Mouse (Mus musculus) liver, postnatal 0 days (tissue): ENCODE measurements around the gene F7. TPM values are rescaled to one million over a fixed set of nuclear protein-coding genes. Genes with fewer than 3 reads are reported as not detected.
A peak's percentile ranks its signal among the peaks of the same experiment; 100 is the strongest.

Experiments
- ATAC-seq: fragments of 200-750 bp; cut with Nextera tagmentation; 2 replicates; pipeline ENCODE4 v1.8.0; 2017; ENCODE audit warnings: mild to moderate bottlenecking, moderate library complexity
- DNase-seq: peaks from one replicate; pipeline ENCODE4 v3.0.0-alpha.2; 2016
- H3K27ac ChIP-seq: fragments of 300-500 bp; sonication (generic); 2 replicates; pipeline ENCODE4 v1.5.1; 2014; ENCODE audit warnings: antibody characterized with exemption, moderate library complexity, mild to moderate bottlenecking, low read depth
- H3K27me3 ChIP-seq: fragments of 300-500 bp; sonication (generic); 2 replicates; pipeline ENCODE4 v1.6.1; 2014; ENCODE audit warnings: low read length, control low read depth, mixed read lengths; ENCODE audit not compliant: insufficient read depth
- H3K36me3 ChIP-seq: fragments of 300-500 bp; sonication (generic); replicated peaks from 2 replicates; pipeline ENCODE4 v1.6.1; 2014; ENCODE audit warnings: mild to moderate bottlenecking, control low read depth, low read length, moderate library complexity, mixed read lengths; ENCODE audit not compliant: insufficient read depth
- H3K4me1 ChIP-seq: fragments of 300-500 bp; sonication (generic); 2 replicates; pipeline ENCODE4 v1.6.1; 2014; ENCODE audit warnings: antibody characterized with exemption, mild to moderate bottlenecking, control low read depth; ENCODE audit not compliant: insufficient read depth
- H3K4me2 ChIP-seq: fragments of 300-500 bp; sonication (generic); 2 replicates; pipeline ENCODE4 v1.6.1; 2014; ENCODE audit warnings: low read depth, mild to moderate bottlenecking, low read length, moderate library complexity, mixed read lengths
- H3K4me3 ChIP-seq: fragments of 300-500 bp; sonication (generic); 2 replicates; pipeline ENCODE4 v1.5.1; 2014; ENCODE audit warnings: low read depth, low read length
- H3K9ac ChIP-seq: fragments of 300-500 bp; sonication (generic); replicated peaks from 2 replicates; pipeline ENCODE4 v1.6.1; 2014; ENCODE audit warnings: mild to moderate bottlenecking, moderate library complexity
- H3K9me3 ChIP-seq: fragments of 300-500 bp; sonication (generic); 2 replicates; pipeline ENCODE4 v1.6.1; 2016; ENCODE audit warnings: mild to moderate bottlenecking, control low read depth, low read length, mixed read lengths
- CTCF ChIP-seq: sonication (generic); IDR thresholded peaks from 2 replicates; pipeline ENCODE4 v1.5.1; 2016; ENCODE audit warnings: antibody characterized with exemption, low read depth
- EP300 ChIP-seq: IDR thresholded peaks from 2 replicates; pipeline ENCODE4 v1.6.1; 2016; ENCODE audit warnings: antibody characterized with exemption, low read depth, mild to moderate bottlenecking
- WGBS: fragments of 180-500 bp; shearing (Covaris S2); extraction: QIAGEN DNeasy Blood & Tissue Kit; methylation state at CpG from one replicate; pipeline ENCODE4 v1.1.7; 2014; ENCODE audit not compliant: insufficient replicate concordance; 5-methylcytosine and 5-hydroxymethylcytosine counted together
- polyA plus RNA-seq: library from polyadenylated mRNA; unstranded; fragments of >200 nt; fragmentation: Nextera tagmentation; extraction: Ambion mirVana; gene quantifications from 2 replicates; pipeline ENCODE4 v1.2.1, GENCODE M21; 2015

F7 gene
- 35.1 and 36.0 TPM in 2 replicates for polyA plus RNA-seq

DNA sequence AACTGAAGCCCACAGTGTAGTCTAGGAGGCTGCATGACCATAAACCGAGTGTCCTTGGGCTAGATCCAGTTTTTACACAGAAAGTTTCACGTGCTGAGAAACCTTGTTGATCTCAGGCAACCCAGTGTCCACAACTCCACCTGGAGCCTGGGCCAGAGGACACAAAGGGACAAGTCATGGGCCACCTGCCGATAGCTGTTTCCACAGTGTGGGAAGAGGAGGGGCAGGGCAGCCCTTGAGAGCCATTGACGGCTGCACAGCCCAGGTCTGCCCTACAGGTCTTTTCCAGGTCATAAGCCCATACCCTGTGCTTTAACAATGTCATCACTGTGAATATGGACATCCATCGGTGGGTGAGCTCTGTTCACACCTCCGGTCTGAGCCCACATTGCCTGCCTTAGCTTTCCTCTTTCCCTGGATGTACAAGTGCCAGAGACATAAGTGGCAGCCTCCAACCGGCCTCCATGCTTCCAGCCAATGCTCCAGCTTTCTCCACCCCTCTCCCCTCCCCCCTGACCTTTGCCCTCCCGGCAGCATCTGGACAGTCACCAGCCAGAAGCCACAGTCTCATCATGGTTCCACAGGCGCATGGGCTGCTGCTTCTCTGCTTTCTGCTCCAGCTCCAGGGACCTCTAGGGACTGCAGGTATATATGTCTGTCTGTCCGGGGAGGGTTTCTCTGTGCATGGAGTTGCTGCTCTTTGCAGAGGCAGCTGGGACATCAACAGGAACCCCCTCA is at the start of gene F7:
Gene F7, plus strand, starts transcription at position 548 of the 738 bp plus-strand sequence.
- WGBS = 55% methylated on average over 10 of the region's 10 CpGs
- Histone ChIP-seq H3K4me1 (peaks cover 21% of the 10 kb centered on the region), H3K9ac (no peak within 1 kb of the TSS; the same call in none of the 2 replicates), H3K27me3 (no peaks in the 10 kb centered on the region), H3K9me3 (no peaks in the 10 kb centered on the region), H3K4me3 (peak within 1 kb of the TSS; percentile 17; the same call in 1 of the 2 replicates), H3K4me2 (peak within 1 kb of the TSS; percentile 58), H3K27ac (peak within 1 kb of the TSS; percentile 44), H3K36me3 (no peaks in the 10 kb centered on the region)
- TF ChIP-seq CTCF (no peak), EP300 (no peak)
- DNase-seq (peak; percentile 83), ATAC-seq (peak; percentile 91)

- DNase-seq = no peak
- WGBS = 59% methylated on average over 11 of the region's 11 CpGs
Observed at GRCm38 (mm10) chr8:12976290-12976689, 49.5 kb upstream of the F7 start.

GRCm38 (mm10) chr8:12976723-12977122 is 49.1 kb upstream of the F7 start:
- Histone ChIP-seq H3K9me3 (no peaks in the 10 kb centered on the region), H3K27me3 (peaks cover 7% of the 10 kb centered on the region; the same call in 1 of the 2 replicates), H3K9ac (no peak overlapping the region), H3K4me3 (no peak overlapping the region), H3K4me2 (no peak overlapping the region), H3K27ac (no peak overlapping the region), H3K36me3 (no peaks in the 10 kb centered on the region), H3K4me1 (no peaks in the 10 kb centered on the region)
- DNase-seq (no peak), ATAC-seq (no peak)
- WGBS = 34% methylated on average over 5 of the region's 5 CpGs
- TF ChIP-seq EP300 (no peak), CTCF (no peak)

More at GRCm38 (mm10) chr8:12976290-12976689, 49.5 kb upstream of the F7 start:
- no peak overlapping the region for H3K9ac ChIP-seq
- H3K9me3 ChIP-seq = no peaks in the 10 kb centered on the region
- H3K4me1 ChIP-seq = no peaks in the 10 kb centered on the region
- TF ChIP-seq CTCF (no peak), EP300 (no peak)
- H3K4me3 ChIP-seq = no peak overlapping the region
- ATAC-seq = no peak
- no peak overlapping the region for H3K27ac ChIP-seq
- no peak overlapping the region for H3K4me2 ChIP-seq
- H3K27me3 ChIP-seq = peaks cover 7% of the 10 kb centered on the region; the same call in 1 of the 2 replicates
- H3K36me3 ChIP-seq = no peaks in the 10 kb centered on the region

GRCm38 (mm10) chr8:12977325-12977724 is 48.5 kb upstream of the F7 start:
- Histone ChIP-seq H3K4me3 (no peak overlapping the region), H3K4me1 (no peaks in the 10 kb centered on the region), H3K27ac (no peak overlapping the region), H3K9me3 (no peaks in the 10 kb centered on the region), H3K36me3 (no peaks in the 10 kb centered on the region), H3K9ac (no peak overlapping the region), H3K4me2 (no peak overlapping the region), H3K27me3 (peaks cover 7% of the 10 kb centered on the region; the same call in 1 of the 2 replicates)
- no peak for ATAC-seq
- whole genome bisulfite sequencing = 19% methylated on average over 12 of the region's 12 CpGs
- no peak for TF ChIP-seq CTCF
- TF ChIP-seq EP300 = no peak
- no peak for DNase-seq

DNA sequence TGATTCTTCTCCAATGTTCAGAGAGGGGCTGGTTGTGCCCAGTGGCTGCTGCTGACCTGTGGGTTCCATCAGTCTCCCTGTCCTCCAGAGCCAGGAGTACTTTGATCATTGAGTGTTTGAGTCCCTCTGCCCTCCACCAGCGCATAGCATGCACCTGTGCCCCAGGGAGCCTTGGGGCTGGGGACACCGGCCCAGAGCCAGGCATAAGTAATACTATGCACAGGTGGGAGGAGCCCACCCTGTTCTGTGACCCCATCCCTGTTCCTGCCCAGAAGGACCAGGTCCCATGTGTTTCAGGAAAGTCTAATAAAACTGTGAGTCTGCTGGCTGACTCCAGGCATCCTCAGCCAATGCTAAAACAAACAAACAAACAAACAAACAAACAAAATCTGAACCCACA is 47.5 kb upstream of the F7 start:
- no peaks in the 10 kb centered on the region for H3K4me1 ChIP-seq
- WGBS = 42% methylated on average over 2 of the region's 2 CpGs
- no peak for TF ChIP-seq EP300
- no peak for TF ChIP-seq CTCF
- no peak overlapping the region for H3K9ac ChIP-seq
- no peak overlapping the region for H3K27ac ChIP-seq
- H3K36me3 ChIP-seq = no peaks in the 10 kb centered on the region
- no peaks in the 10 kb centered on the region for H3K9me3 ChIP-seq
- H3K27me3 ChIP-seq = peaks cover 7% of the 10 kb centered on the region; the same call in 1 of the 2 replicates
- H3K4me2 ChIP-seq = no peak overlapping the region
- no peak overlapping the region for H3K4me3 ChIP-seq
- DNase-seq = no peak
- no peak for ATAC-seq

DNA sequence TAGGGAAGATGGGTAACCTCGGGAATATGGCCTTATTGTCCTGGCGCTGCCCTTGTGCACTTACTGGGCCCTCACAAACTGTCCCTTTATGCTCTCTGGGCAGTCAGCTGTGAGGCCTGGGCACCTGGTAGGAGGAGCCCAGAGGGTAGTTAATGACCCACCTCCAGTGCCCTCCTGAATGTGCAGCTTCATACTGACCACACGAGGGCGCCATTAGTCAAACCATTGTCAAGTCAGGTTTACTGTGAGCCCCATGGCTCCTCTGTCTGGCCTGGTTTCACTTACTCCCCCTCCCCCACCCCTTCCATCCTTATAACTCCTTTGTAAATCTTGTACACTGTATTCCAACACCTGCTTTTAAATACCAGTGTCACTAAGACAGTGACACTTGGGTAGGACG is 47.1 kb upstream of the F7 start:
- ATAC-seq (peak; percentile 86), DNase-seq (peak; percentile 72)
- no peak overlapping the region for H3K27ac ChIP-seq
- H3K9ac ChIP-seq = no peak overlapping the region
- TF ChIP-seq CTCF = peak; percentile 86
- TF ChIP-seq EP300 = no peak
- no peaks in the 10 kb centered on the region for H3K4me1 ChIP-seq
- 24% methylated on average over 5 of the region's 5 CpGs for WGBS
- no peaks in the 10 kb centered on the region for H3K9me3 ChIP-seq
- peaks cover 7% of the 10 kb centered on the region; the same call in 1 of the 2 replicates for H3K27me3 ChIP-seq
- H3K36me3 ChIP-seq = no peaks in the 10 kb centered on the region
- H3K4me2 ChIP-seq = no peak overlapping the region
- H3K4me3 ChIP-seq = no peak overlapping the region
